Mouse (Mus musculus) spleen, adult 2 months (tissue): ENCODE measurements at regions not wholly inside any gene's neighbourhood (a gene's known extent, or its start where the extent isn't known, plus 50 kb on each side); places are given as distances from the start of the nearest gene placed in this dataset.
"Not testable (repeated sequence)": the region's sequence is repeated elsewhere in the genome, so short reads cannot be mapped to it uniquely, and the experiment has no call there.

Experiments
- CTCF ChIP-seq: fragments of 200-500 bp; IDR thresholded peaks from 2 replicates; pipeline ENCODE4 v1.5.1; 2011; ENCODE audit warnings: mild to moderate bottlenecking, inconsistent platforms; ENCODE audit not compliant: insufficient read depth, insufficient read length, insufficient replicate concordance; ENCODE audit errors: extremely low read depth
- POLR2A ChIP-seq: fragments of 200-500 bp; IDR thresholded peaks from 2 replicates; pipeline ENCODE4 v1.6.1; 2011; ENCODE audit warnings: low read depth, low read length, inconsistent platforms

GRCm38 (mm10) chr16:77717766-77718165 is 115.9 kb upstream of the Gm11146 start:
- TF ChIP-seq CTCF, POLR2A: not testable (repeated sequence)
